Mouse (Mus musculus) limb, embryonic 13.5 days (tissue): ENCODE measurements at regions not wholly inside any gene's neighbourhood (a gene's known extent, or its start where the extent isn't known, plus 50 kb on each side); places are given as distances from the start of the nearest gene placed in this dataset.

Experiments
- ATAC-seq: fragments of 200-750 bp; cut with Nextera tagmentation; 2 replicates; pipeline ENCODE4 v1.8.0; 2017; ENCODE audit warnings: low read depth, moderate number of reproducible peaks, moderate TSS enrichment; ENCODE audit not compliant: low FRiP score
- H3K27ac ChIP-seq: fragments of 300-500 bp; sonication (generic); 2 replicates; pipeline ENCODE4 v1.5.1; 2015; ENCODE audit warnings: inconsistent platforms, mild to moderate bottlenecking, moderate library complexity
- H3K27me3 ChIP-seq: fragments of 300-500 bp; sonication (generic); 2 replicates; pipeline ENCODE4 v1.6.1; 2015; ENCODE audit warnings: mild to moderate bottlenecking, inconsistent platforms
- H3K36me3 ChIP-seq: fragments of 300-500 bp; sonication (generic); 2 replicates; pipeline ENCODE4 v1.6.1; 2015; ENCODE audit warnings: inconsistent platforms, mild to moderate bottlenecking, moderate library complexity
- H3K4me1 ChIP-seq: fragments of 300-500 bp; sonication (generic); 2 replicates; pipeline ENCODE4 v1.6.1; 2015; ENCODE audit warnings: inconsistent platforms
- H3K4me2 ChIP-seq: fragments of 300-500 bp; sonication (generic); replicated peaks from 2 replicates; pipeline ENCODE4 v1.6.1; 2015; ENCODE audit warnings: inconsistent platforms, mild to moderate bottlenecking, moderate library complexity
- H3K4me3 ChIP-seq: fragments of 300-500 bp; sonication (generic); 2 replicates; pipeline ENCODE4 v1.5.1; 2015; ENCODE audit warnings: moderate library complexity, mild to moderate bottlenecking, inconsistent platforms
- H3K9ac ChIP-seq: fragments of 300-500 bp; sonication (generic); 2 replicates; pipeline ENCODE4 v1.6.1; 2015; ENCODE audit warnings: mild to moderate bottlenecking, inconsistent platforms
- H3K9me3 ChIP-seq: fragments of 300-500 bp; sonication (generic); 2 replicates; pipeline ENCODE4 v1.6.1; 2016; ENCODE audit warnings: inconsistent platforms
- whole genome bisulfite sequencing: fragments of 180-500 bp; shearing (Covaris S2); methylation state at CpG from one replicate; pipeline ENCODE4 v1.1.7; 2015; 5-methylcytosine and 5-hydroxymethylcytosine counted together

DNA sequence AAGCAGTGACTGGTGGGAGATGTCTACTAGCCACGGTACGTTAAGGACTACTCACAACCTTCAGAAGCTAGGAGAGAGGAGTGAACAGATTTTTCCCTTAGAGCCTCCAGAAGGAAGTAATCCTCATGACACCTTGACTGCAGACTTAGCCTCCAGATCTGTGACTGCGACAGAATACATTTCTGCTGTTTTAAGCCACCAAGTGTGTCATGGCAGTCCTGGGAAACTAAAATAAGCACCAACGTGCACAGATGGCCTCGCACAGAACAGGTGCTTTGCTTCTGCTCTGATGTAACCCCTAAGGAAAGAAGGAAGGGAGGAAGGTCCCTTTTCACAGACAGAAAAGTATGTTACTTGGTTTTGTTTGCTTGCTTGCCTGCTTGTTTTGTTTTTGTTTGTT, 151.5 kb upstream of the Adra1b start:
- H3K36me3 ChIP-seq: no peaks in the 10 kb centered on the region
- H3K27me3 ChIP-seq: no peaks in the 10 kb centered on the region
- no peak overlapping the region for H3K9ac ChIP-seq
- WGBS: 80% methylated on average over 5 of the region's 5 CpGs
- no peak for ATAC-seq
- no peak overlapping the region for H3K27ac ChIP-seq
- H3K4me3 ChIP-seq: no peak overlapping the region
- H3K4me2 ChIP-seq: no peak overlapping the region
- H3K4me1 ChIP-seq: no peaks in the 10 kb centered on the region
- H3K9me3 ChIP-seq: no peaks in the 10 kb centered on the region

DNA sequence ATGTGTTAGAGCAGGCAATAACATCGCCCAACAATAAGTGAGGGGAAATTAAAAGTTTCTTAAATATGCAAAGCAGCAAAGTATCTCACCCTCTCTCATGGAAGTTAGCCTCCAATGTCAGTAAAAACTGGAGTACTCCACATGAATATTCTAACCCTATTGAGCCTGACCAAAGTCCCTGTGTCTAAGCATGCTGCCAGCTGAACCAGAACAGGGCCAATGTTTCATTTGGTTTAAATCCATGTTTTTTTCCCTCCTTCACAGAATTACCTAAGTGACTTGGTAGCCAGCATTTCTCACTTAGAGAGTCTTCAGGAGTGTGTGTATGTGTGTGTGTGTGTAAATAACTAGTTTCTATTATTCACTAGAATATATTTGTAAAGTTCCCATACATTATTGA, 161.4 kb upstream of the Adra1b start:
- no peak overlapping the region for H3K4me2 ChIP-seq
- no peak overlapping the region for H3K9ac ChIP-seq
- H3K27me3 ChIP-seq: no peaks in the 10 kb centered on the region
- H3K27ac ChIP-seq: no peak overlapping the region
- no peaks in the 10 kb centered on the region for H3K9me3 ChIP-seq
- H3K4me3 ChIP-seq: no peak overlapping the region
- no peak for ATAC-seq
- H3K4me1 ChIP-seq: no peaks in the 10 kb centered on the region
- WGBS: 81% methylated on average over 1 of the region's 1 CpGs
- no peaks in the 10 kb centered on the region for H3K36me3 ChIP-seq

DNA sequence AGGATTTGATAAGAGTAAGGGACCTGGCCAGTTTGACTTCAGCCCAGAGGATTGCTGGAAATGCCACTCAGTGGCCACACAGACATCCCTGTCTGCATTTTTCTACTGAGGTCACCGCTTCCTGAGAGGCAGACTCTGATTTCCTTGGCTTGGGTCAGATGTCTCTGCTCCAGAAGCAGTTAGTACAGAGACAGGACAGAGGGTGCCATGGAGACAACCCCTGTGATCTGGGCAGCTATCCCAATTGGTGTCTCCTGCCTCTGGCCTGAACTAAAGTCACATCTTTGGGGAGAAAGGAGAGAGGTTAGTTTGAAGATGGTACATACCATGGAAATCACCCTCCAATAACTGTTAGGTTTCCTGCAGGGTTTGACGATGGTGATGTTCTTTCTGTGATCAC, 165.2 kb upstream of the Adra1b start:
- H3K27me3 ChIP-seq: no peaks in the 10 kb centered on the region
- ATAC-seq: no peak
- H3K9ac ChIP-seq: no peak overlapping the region
- H3K27ac ChIP-seq: no peak overlapping the region
- H3K4me1 ChIP-seq: no peaks in the 10 kb centered on the region
- no peak overlapping the region for H3K4me2 ChIP-seq
- no peaks in the 10 kb centered on the region for H3K9me3 ChIP-seq
- 78% methylated on average over 2 of the region's 2 CpGs for WGBS
- H3K36me3 ChIP-seq: no peaks in the 10 kb centered on the region
- no peak overlapping the region for H3K4me3 ChIP-seq

DNA sequence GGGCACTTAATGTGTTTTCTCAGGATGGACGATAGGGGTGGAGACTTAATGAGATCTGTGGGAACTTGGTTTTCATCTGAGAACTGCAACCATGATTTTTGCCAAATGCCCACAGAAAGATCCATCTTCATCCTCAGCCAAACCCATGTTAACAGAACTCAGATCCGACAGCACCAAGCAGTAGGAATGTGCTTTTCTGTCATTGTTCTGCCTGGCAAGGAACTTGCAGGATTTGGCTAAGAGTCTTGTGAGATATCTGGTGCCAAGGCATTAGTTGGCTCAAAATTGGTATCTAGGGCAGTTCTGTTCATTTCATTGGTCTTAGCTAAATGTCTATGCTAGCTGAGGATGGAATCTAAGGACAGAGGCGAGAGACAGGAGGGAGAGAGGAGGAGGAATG, 182.7 kb upstream of the Adra1b start:
- no peaks in the 10 kb centered on the region for H3K27me3 ChIP-seq
- no peak overlapping the region for H3K4me3 ChIP-seq
- H3K9ac ChIP-seq: no peak overlapping the region
- no peaks in the 10 kb centered on the region for H3K9me3 ChIP-seq
- no peaks in the 10 kb centered on the region for H3K4me1 ChIP-seq
- H3K27ac ChIP-seq: no peak overlapping the region
- no peak for ATAC-seq
- WGBS: 76% methylated on average over 3 of the region's 3 CpGs
- H3K36me3 ChIP-seq: no peaks in the 10 kb centered on the region
- H3K4me2 ChIP-seq: no peak overlapping the region

DNA sequence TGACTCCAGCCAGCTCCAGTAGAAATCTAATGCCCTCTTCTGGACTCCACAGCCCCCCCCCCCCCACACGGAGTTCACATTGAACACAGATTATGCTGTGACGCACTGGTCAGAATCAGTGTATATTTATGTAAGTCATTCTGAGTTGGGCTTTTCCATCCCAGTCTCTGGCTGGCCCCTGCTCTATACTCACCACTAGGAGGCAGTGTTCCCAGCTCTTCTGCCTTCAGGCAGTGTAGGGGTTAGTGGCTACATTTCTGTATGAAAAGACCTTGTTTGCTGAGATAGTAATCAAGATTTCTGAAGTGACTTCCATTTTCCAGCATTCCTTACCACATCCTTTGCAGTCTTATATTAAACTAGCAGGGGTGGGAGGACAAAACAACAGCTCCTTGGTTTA, 185.9 kb upstream of the Adra1b start:
- 51% methylated on average over 2 of the region's 2 CpGs for WGBS
- ATAC-seq: no peak
- Histone ChIP-seq H3K4me1 (no peaks in the 10 kb centered on the region), H3K9ac (no peak overlapping the region), H3K27me3 (no peaks in the 10 kb centered on the region), H3K36me3 (no peaks in the 10 kb centered on the region), H3K4me2 (no peak overlapping the region), H3K27ac (no peak overlapping the region), H3K4me3 (no peak overlapping the region), H3K9me3 (no peaks in the 10 kb centered on the region)

DNA sequence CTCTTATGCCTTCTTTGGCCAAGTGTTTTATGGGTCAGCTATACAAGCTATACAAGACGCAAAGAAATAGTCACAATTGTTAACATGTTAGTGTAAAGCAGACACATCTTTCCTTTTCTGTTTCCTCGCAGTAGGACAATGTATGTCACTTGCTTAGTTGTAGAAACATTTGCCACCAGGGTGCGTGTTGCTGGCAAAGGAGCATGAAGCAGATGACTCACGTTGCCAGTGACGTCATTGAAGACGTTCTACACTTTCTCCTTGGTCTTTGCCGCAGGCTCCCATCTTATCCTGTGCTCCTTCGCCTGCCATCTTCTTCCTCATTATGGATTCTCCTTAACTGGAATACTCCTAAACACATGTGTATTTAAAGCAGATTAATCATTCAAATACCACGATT, 188.5 kb upstream of the Adra1b start:
- Histone ChIP-seq H3K4me2 (no peak overlapping the region), H3K36me3 (no peaks in the 10 kb centered on the region), H3K27me3 (no peaks in the 10 kb centered on the region), H3K27ac (no peak overlapping the region), H3K4me1 (no peaks in the 10 kb centered on the region), H3K4me3 (no peak overlapping the region), H3K9ac (no peak overlapping the region), H3K9me3 (no peaks in the 10 kb centered on the region)
- no peak for ATAC-seq
- WGBS: 78% methylated on average over 9 of the region's 9 CpGs

DNA sequence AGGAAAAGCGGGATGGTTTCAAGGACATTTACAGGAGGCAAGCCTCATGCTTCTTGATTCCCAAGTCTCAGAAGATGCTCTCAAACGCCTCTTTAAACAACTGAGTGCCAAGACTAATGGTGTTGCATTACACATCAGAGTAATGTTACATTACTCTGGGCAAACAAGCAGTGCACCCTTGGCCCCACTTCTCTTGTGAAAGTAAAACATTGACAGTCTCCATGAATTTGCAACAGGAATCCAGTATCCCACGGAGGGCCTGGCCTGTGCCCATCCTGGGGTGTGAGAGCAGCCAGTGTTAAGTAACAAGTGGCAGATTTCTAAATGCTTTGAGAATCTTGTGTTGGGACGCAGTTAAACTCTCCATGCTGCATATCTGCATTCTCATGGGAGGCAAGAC, 194.3 kb upstream of the Adra1b start:
- H3K4me1 ChIP-seq: no peaks in the 10 kb centered on the region
- H3K9ac ChIP-seq: no peak overlapping the region
- peaks cover 3% of the 10 kb centered on the region; the same call in 1 of the 2 replicates for H3K27me3 ChIP-seq
- H3K27ac ChIP-seq: no peak overlapping the region
- H3K36me3 ChIP-seq: no peaks in the 10 kb centered on the region
- H3K9me3 ChIP-seq: no peaks in the 10 kb centered on the region
- H3K4me2 ChIP-seq: no peak overlapping the region
- WGBS: 70% methylated on average over 4 of the region's 4 CpGs
- H3K4me3 ChIP-seq: no peak overlapping the region
- ATAC-seq: no peak

DNA sequence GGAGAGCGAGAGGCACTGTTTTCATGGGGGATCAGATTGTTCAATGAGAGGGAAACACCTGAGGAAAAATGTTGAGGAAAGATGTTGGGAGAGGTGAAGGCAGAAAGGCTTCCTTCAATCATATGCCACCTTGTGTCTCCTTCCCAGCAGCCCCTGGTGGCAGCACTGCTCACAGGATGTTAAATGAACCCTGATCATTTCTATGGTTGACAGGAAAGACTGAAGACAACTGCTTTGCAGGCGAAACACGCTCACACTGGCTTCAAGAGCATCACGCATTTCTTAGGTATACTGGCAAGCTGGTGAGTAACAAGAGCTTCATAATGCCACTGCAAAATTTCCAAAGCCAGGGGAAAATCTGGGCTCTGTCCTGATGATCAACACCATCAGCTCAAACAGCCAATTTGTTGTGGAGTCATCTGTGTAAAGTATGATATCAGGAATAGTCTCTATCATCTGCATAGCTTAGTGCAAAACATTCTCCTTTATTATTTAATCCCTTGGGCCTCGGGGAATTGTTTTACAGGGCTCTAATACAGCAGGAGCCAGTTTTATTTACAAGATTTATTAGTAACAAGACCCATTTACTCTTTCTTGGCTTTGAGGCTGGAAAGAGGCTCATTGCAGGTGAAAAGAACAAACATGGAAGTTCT, 202.3 kb upstream of the Adra1b start:
- H3K4me3 ChIP-seq: no peak overlapping the region
- no peak for ATAC-seq
- H3K9me3 ChIP-seq: no peaks in the 10 kb centered on the region
- no peak overlapping the region for H3K9ac ChIP-seq
- no peaks in the 10 kb centered on the region for H3K36me3 ChIP-seq
- H3K27me3 ChIP-seq: peaks cover 3% of the 10 kb centered on the region
- WGBS: 57% methylated on average over 5 of the region's 5 CpGs
- no peak overlapping the region for H3K4me2 ChIP-seq
- H3K4me1 ChIP-seq: peaks cover 11% of the 10 kb centered on the region
- no peak overlapping the region for H3K27ac ChIP-seq

DNA sequence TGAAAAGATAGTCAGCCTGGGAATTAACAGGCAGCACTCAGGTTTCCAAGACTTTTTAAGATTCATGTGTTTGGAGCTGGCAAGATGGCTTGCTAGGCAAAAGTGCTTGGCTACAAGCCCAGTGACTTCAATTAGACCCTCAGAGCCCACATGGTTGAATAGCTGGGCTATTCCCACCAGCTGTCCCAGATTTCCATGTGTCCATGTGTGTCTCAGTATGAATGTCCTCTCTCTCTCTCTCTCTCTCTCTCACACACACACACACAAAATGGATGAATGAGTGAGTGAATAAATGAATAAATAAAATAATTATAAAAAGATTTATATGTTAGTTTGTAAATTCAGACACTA, 202.8 kb upstream of the Adra1b start:
- no peaks in the 10 kb centered on the region for H3K9me3 ChIP-seq
- H3K4me1 ChIP-seq: peaks cover 11% of the 10 kb centered on the region
- H3K27me3 ChIP-seq: peaks cover 3% of the 10 kb centered on the region; the same call in 1 of the 2 replicates
- H3K27ac ChIP-seq: no peak overlapping the region
- no peak overlapping the region for H3K4me3 ChIP-seq
- no peaks in the 10 kb centered on the region for H3K36me3 ChIP-seq
- no peak overlapping the region for H3K4me2 ChIP-seq
- ATAC-seq: peak; percentile 57; the same call in 1 of the 2 replicates
- H3K9ac ChIP-seq: no peak overlapping the region

DNA sequence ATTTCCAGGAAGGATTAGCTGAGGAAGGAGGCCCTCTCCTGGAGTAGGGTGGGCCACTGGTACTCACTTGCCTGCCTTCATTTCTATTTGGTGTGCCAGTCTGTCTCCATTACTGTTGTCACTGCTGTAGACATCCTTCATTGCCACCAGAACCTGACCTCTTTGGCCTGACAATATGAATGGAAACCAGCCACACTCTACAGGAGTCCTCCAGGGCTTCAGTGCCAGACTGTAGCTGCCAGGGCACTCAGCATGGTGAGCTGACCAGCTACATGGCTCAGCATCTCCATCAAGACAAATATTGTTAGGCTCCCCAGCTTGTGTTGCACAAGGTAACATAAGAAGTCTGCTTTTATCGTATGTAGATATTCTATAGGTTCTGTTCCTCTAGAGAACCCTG, 205.2 kb upstream of the Adra1b start:
- Histone ChIP-seq H3K27ac (no peak overlapping the region), H3K36me3 (no peaks in the 10 kb centered on the region), H3K4me1 (peaks cover 14% of the 10 kb centered on the region), H3K9ac (no peak overlapping the region), H3K4me3 (no peak overlapping the region), H3K4me2 (no peak overlapping the region), H3K27me3 (peaks cover 3% of the 10 kb centered on the region; the same call in 1 of the 2 replicates), H3K9me3 (no peaks in the 10 kb centered on the region)
- no peak for ATAC-seq
- WGBS: 78% methylated on average over 1 of the region's 1 CpGs

DNA sequence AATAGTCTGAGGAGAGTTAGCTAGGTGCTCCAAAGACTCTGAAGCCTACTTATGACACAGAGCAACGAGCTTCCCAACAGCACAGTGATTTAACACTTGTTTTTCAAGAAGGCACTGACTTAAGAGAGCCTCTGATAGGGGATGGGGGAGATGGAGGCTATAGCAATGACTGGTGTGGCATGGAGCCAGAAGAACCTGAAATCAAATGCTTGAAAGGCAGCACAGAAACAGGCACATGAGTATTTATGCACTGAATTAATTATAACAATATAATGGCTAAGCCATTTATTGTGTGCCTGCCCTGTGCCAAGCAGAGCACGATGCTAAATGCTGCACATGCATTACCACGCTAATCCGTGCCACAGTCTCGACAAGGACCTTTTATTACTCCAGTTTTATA, 210.5 kb upstream of the Adra1b start:
- H3K27ac ChIP-seq: no peak overlapping the region
- H3K9ac ChIP-seq: no peak overlapping the region
- no peak overlapping the region for H3K4me2 ChIP-seq
- WGBS: 19% methylated on average over 5 of the region's 5 CpGs
- no peak overlapping the region for H3K4me3 ChIP-seq
- no peaks in the 10 kb centered on the region for H3K27me3 ChIP-seq
- H3K9me3 ChIP-seq: no peaks in the 10 kb centered on the region
- H3K4me1 ChIP-seq: peaks cover 13% of the 10 kb centered on the region
- ATAC-seq: peak; percentile 59; the same call in 1 of the 2 replicates
- no peaks in the 10 kb centered on the region for H3K36me3 ChIP-seq

DNA sequence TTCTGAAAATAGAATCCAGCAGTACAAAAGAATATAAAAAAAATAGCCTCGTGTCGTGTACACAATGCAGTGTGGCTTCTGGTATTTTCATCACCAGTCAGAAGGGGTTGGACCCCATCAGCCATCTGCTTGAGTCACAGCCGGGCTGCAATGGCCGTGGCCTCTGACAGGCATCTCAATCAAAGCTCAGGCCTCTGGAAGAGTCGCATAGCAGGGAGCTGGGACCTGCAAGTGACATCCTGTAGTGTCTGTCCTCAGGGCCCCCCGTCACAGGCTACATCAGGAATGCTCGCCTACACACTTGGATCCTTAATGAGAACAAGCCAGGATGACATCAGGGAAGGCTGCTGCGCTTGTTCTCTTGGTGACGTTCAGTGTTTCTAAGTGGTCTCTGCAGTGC, 226.1 kb upstream of the Adra1b start:
- H3K9me3 ChIP-seq: no peaks in the 10 kb centered on the region
- H3K9ac ChIP-seq: no peak overlapping the region
- H3K27me3 ChIP-seq: no peaks in the 10 kb centered on the region
- H3K4me3 ChIP-seq: no peak overlapping the region
- H3K36me3 ChIP-seq: no peaks in the 10 kb centered on the region
- H3K27ac ChIP-seq: no peak overlapping the region
- no peaks in the 10 kb centered on the region for H3K4me1 ChIP-seq
- H3K4me2 ChIP-seq: no peak overlapping the region
- 48% methylated on average over 9 of the region's 9 CpGs for WGBS
- no peak for ATAC-seq

DNA sequence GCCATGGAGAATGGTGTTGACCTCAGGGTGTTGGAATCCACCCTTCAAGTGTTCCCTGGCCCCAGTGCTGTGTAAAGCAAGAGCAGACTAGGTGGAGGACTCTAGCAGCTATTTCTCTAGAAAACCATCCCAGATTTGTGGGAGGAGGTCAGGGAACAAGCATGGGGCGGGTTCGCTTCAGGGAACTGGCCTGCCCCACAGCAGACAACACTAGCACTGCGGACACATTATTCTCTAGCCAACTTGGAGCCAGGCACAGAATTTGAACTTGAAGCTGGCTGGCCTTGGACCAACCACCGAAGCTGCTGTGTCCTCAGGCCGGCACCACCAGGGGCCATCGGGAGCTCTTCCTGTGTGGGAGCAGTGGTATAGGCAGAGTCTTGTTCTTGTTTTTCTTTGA, 227.5 kb upstream of the Adra1b start:
- Histone ChIP-seq H3K4me3 (no peak overlapping the region), H3K9ac (no peak overlapping the region), H3K4me1 (no peaks in the 10 kb centered on the region), H3K27me3 (no peaks in the 10 kb centered on the region), H3K4me2 (no peak overlapping the region), H3K9me3 (no peaks in the 10 kb centered on the region), H3K36me3 (no peaks in the 10 kb centered on the region), H3K27ac (no peak overlapping the region)
- WGBS: 89% methylated on average over 6 of the region's 6 CpGs
- no peak for ATAC-seq
